Mouse (Mus musculus) gonadal fat pad, adult 2 months (tissue): Measurements from ENCODE around the gene Dhrs13. TPM values are rescaled to one million over a fixed set of nuclear protein-coding genes. Genes with fewer than 3 reads are reported as not detected.
"Not testable (repeated sequence)": the region's sequence is repeated elsewhere in the genome, so short reads cannot be mapped to it uniquely, and the experiment has no call there.

Source experiments
- DNase-seq: peaks from one replicate; pipeline ENCODE4 v3.0.0-alpha.2; 2012; ENCODE audit warnings: low read depth
- polyA plus RNA-seq: library from polyadenylated mRNA; depleted of rRNA; stranded (reverse); fragments of >200 nt; gene quantifications from 2 replicates; pipeline ENCODE4 v1.2.3, GENCODE M21; 2012

Dhrs13 gene
- polyA plus RNA-seq, 1 experiment: 3.3 TPM

GRCm38 (mm10) chr11:78042290-78042870, 10.3 kb downstream of the Dhrs13 start:
- DNase-seq: not testable (repeated sequence)

GRCm38 (mm10) chr11:78044758-78045251, 12.7 kb downstream of the Dhrs13 start:
- peak; percentile 79 for DNase-seq

DNA sequence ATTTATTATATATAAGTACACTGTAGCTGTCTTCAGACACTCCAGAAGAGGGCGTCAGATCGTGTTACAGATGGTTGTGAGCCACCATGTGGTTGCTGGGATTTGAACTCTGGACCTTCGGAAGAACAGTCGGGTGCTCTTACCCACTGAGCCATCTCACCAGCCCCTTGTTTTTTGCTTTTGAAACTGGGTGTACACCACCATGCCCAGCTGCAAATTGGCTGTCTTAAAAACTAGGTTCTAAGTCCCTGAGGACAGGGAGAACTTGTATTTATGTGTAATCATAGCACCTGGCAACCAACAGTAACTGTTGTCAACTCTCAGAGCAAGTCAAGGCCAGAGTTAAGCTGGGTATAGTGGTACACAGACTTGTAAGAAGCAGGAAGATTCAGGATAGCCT, 16.6 kb downstream of the Dhrs13 start:
- DNase-seq: not testable (repeated sequence)

DNA sequence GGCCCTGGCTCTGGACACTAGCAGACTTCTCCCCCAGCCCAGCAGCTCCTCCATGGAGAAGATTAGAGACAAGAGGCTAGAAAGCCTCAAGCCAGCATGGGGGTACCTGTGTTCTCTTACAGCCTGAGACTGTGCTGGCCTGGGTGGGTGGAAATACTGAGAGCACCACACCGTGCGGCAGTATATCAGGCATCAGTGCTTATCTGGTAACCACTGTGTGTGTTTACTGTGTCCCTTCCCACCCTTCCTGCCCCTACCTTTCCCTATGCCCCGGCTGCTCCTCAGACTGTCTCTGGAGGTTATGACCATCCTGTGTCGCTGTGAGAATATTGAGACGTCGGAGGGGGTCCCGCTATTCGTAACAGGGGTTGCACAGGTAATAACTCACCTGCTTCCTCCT, 21.0 kb downstream of the Dhrs13 start:
- DNase-seq: no peak

GRCm38 (mm10) chr11:78056946-78057345, 24.9 kb downstream of the Dhrs13 start:
- DNase-seq: no peak

DNA sequence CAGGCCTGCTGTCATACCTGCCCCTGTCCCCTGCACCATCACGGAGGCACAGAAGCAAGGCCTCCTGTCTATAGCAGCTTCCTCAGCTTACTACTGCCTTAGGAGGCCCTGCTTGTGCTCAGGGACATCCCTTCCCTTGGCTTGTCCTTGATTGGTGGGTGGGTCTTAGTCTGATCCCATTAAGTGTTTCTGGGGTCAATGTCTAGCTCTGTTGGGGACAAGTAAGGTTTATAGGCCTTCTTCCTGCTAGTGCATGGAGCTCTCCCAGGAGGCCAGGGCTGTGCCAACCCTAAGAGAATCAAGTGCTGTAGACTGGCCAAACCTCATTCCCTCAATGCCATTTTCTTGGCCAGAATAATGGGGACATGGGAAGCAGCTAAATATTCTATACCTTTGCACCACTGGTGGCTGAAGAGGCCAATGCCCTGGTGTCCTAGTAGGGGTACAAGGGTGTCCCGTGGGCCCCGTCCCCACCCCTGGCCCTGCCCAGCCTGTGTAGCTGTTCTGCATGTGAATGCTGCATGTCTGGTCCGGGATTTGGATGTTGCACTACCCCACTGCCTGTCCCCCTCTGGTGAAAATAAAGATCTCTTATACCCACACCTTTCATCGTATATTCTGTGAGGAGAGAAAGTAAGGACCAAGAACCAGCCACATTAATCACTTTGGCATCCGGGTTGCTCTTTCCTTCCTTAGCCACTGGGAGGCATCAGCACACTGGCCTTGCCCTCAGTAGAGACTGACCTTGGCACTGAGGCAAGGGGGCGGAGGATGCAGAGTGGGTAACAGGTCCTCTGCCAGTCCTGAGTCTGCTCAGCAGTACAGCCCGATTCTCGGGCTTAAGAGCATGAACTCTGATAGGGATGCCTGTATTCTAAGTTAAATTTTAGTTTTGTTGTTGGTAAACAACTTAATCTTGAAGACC, 28.0 kb downstream of the Dhrs13 start:
- peak; percentile 27 for DNase-seq

DNA sequence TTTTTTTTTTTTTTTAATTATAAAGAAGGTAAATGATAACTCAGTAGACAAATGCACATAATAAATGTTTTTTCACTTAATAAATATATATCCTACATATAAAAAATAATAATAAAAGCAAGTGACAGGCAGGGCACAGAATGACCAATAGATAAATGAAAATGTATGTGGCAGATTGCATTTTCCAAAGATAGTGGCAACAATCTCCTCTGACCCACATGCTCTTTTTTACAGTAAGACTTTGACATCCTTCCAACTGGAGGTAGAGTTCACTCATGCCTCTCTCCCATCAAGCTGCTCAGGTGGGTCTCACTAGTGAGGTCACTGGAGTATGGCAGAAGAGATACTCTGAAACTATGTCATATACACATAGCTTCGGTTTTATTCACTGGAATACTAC, 30.5 kb downstream of the Dhrs13 start:
- DNase-seq: no peak

DNA sequence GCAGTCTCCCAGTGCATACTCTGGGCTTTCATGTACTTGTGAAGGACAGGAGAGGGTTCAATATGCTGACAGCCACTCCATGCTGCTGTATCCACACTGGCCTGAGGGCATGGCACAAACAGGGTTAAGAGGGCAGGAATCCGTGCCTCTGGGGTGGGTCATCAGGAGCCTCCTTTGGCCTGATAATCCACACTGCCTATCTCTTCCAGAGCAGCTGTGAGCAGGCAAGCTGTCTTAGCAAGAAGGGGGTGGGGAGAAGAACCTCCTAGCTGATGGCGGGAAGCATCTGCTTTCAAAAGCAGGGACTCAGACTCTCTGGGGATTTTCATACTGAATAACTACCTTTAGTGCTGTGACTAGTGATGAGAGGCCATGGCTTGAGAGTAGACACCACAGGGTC, 33.8 kb downstream of the Dhrs13 start:
- DNase-seq: no peak

- no peak for DNase-seq
Measured at GRCm38 (mm10) chr11:78066641-78067040, 34.6 kb downstream of the Dhrs13 start.

- no peak for DNase-seq
Measured at GRCm38 (mm10) chr11:78067566-78067965, 35.5 kb downstream of the Dhrs13 start.

GRCm38 (mm10) chr11:78069130-78069529, 37.0 kb downstream of the Dhrs13 start:
- no peak for DNase-seq

- no peak for DNase-seq
Measured at GRCm38 (mm10) chr11:78069646-78070045, 37.6 kb downstream of the Dhrs13 start.

- no peak for DNase-seq
Measured at GRCm38 (mm10) chr11:78071938-78072337, 39.9 kb downstream of the Dhrs13 start.

DNA sequence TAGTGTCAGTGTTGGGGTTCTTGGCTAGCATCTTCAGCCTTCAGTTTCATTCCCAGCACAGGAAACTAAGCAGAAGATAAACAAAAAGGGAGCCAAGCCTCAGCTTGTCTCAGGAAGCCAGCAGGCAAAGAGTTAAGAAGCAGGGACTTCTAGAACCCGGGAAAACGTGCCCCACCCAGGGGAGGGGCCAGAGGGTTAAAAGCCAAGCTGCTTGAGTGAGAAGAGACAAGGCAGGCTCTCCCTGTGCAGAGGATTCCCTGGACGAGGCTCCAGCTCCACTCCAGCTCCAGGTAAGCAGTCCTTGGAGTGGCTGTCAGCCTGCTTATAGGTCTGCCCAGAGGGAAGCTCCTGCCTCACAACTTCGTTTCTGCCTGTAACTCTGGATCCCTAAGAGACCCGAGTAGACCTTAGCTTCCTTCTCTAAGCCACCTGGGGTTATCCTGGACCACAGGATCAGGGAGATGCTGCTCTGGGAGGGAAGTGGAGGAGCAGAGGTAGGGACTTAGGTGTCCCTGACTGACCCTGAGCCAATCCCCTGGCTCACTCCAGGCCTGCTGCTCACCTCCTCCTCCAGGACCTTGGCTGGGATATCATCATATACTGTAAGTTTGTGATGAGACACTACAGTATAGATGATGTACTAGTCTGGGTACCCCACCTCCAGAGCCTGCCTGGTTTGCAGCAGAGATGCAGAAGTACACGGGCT, 40.5 kb downstream of the Dhrs13 start:
- DNase-seq: no peak

GRCm38 (mm10) chr11:78073577-78074276, 41.6 kb downstream of the Dhrs13 start:
- DNase-seq: no peak

DNA sequence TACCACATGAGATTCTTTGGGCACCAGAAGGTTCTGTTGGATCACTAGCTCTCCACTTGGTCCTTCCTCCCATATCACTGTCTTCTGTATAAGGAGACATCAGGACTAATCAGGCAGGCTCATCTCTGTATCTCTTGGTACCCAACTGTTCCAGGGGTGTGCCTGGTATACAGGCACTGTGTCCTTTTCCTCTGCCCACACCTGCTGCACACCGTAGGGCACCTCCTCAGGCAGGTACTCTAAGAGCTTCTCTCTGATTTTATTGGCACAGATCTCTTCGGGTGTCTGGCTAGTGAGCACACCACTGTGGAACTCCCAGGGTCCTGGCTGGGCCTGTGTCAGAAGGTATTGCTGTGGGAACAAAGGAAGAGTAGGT, 42.2 kb downstream of the Dhrs13 start:
- DNase-seq: no peak

GRCm38 (mm10) chr11:78074666-78075065, 42.6 kb downstream of the Dhrs13 start:
- no peak for DNase-seq

DNA sequence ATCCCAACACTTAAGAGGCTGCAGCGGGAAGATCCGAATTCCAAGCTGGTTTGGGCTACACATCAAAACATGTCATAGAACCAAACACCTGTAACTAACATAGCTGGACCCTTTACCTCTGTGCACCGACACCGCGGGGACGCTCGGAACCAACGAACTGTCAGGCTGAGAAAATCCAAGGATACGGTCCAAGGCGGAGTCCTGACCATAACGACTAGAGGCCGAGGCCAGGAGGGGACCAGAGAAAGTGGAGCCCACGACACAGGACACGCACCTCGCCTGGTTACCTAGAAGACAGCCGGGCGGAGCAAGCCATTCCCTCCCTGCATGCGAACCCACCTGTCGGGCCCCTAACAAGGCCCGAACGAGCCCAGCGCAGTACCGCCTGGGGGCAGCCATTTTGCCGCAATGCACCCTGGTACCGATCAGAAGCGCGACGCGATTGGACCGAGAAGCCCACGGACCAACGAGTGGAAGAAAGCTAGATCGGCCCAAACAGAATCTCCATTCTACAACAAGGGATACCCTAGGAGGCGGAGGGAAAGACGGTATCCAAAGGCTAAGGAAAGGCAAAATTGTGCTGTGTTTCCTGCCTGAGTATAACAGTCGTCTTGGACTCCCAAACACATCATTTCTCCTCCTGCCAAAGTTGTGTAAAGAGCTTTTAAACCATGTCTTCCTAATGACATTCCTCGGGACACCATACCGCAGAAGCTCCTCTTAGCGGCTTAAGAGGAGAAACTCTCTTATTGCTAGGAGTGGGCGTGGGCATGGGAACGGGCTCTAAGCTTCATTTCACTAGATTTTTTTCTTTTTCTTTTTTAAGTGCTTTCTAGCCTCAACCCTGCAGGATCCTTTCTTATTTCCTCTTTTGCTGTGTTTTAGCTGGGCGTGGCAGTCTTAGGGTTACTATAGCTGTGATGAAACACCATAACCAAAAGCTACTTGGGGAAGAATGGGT, 48.2 kb downstream of the Dhrs13 start, which contains the start of gene Eral1:
Gene Eral1, minus strand, starts transcription at position 423 of the 961 bp plus-strand sequence.
- peak; percentile 61 for DNase-seq

DNA sequence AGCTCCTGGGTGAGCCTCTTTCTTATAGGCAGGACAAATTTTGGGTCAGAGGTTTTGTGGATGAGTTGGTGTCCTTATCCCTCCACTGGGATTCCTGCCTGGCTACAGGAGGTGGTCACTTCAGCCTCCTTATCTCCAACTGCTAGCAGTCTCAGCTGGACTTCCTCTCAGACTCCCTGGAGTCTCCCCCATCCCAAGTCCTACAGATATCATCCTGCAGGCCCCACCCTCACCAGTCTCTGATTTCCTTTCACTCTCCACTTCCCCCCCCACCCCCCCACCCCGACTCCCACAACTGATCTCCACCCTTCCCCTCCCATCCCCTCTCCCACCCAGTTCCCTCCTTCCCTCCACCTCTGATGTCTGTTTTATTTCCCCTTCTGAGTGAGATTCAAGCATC, 51.5 kb downstream of the Dhrs13 start:
- no peak for DNase-seq

DNA sequence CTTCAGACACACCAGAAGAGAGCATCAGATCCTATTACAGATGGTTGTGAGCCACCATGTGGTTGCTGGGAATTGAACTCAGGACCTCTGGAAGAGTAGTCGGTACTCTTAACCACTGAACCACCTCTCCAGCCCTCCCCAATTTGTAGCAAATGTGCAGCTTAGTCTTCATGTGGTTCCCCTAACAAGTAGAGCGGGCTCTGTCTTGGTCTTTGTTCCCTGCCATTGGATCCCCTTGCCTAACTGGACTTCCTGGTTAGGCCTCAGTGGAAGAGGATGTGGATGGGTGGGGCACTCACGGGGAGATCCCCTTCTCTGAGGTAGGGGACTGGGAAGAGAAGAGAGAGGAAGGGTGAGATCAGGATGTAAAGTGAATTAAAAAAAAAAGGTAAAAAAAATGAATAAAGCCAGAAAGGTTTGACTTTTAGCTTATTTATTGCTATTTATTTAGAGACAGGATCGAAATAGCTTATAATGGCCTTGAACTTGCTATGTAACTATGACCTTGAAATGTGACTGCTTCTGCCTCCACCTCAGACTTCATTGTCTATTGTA, 54.9 kb downstream of the Dhrs13 start:
- no peak for DNase-seq
